Mouse (Mus musculus) T-helper 17 cell (primary cell): ENCODE data around the gene Tmem147.

Experiments
- in situ Hi-C, 2 experiments: fragments of 300-600 bp; cut with MboI, MseI; formaldehyde crosslinking; loops; 1 replicate in 1 of 2; 2 replicates in 1 of 2; pipeline ENCODE4 v1.15.1; 2025; ENCODE audit warnings: high pct_unique_total_duplicates in 2 of 2

The Tmem147 gene

DNA sequence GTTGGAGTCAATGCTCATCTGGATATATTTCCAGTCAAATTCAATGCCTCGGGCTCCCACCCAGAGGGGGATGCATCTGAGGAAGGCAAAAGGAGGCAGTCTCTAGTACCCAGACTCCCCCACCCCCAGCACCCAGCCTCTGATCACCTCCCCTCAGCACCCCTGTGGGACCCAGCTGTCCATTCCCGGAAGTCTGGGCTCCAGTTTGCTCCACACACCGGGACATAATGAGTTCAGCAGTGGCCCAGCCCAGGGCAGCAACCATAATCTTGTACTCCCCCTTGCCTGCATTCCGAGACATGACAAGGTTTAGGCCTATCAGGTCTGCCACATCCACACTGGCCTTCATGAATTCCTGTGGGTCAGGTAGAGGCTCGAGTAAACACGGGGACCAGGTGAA, 1.1 kb downstream of the Tmem147 start:
- in situ Hi-C loops, result no loop called here

DNA sequence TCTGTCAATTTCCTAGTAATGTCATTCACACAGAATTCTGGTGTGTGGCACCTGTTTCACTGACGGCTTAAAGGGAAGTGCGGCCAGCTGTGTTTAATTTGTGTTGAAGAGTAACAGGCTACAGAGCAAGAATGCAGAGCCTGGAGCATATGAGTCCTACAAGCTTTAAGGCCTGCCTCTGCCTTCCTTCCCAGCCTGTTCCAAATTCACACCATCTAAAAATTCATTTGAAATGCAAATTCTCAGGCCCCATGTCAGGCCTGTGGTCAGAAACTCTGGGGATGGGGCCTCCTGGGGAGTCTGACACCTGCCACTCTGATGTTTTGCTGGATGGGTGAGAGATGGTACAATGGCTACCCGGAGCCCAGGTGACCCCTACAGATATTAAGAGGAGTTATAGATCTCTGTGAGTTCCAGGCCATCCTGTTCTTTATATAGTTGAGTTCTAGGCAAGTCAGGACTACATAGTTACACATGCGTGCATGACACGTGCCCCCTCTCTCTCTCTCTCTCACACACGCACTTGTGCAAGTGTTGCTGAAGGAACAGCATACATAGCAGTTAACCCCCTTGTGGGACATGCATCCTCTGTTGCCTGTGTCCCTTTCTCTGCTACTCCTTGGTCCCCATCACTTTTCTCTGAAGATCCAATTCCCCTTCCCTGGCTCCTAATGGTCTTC, 5.9 kb downstream of the Tmem147 start:
- in situ Hi-C loops, result loop anchor here in 1 of 2 experiments (25.0 kb wide), 1 partner anchor 1111 kb away; no protein-coding TSS in a partner anchor

DNA sequence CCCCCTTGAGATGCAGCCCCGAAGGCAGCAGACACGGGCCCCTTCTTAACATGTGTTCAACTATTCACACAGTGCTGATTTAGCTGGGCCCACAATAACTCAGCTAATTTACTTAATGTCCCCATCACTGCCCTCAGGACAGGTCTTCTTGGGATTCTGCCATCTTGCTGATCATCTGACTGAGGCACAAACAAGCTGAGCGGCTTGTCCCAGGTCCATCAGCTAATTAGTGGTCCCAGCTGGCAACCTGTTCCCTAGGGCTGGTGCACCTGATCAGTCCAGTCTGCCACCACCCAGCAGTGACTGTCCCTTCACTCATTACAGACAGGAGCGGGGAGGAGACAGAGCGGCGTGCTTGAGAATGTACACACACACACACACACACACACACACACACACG, 8.1 kb downstream of the Tmem147 start:
- in situ Hi-C loops, result loop anchor here in 1 of 2 experiments (25.0 kb wide), 1 partner anchor 1109 kb away; no protein-coding TSS in a partner anchor

DNA sequence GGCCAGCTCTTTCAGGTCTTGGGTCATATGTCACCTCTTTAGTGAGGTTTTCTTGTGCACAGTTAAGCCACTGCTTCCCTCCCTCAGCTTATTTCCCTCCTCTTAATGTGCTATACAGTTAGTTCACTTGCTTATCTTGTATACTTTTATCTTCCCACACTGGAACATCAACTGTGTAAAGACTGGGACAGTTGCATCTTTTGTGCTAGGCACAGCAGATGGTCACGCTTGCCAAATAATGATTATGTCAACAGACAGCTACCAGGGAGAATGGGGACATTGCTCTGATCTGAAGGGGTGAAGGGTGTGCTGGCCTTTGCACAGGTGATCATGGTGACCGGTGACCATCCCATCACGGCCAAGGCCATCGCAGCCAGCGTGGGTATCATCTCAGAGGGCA, 9.7 kb downstream of the Tmem147 start:
- in situ Hi-C loops, result loop anchor here in 1 of 2 experiments (25.0 kb wide), 1 partner anchor 1107 kb away; no protein-coding TSS in a partner anchor

DNA sequence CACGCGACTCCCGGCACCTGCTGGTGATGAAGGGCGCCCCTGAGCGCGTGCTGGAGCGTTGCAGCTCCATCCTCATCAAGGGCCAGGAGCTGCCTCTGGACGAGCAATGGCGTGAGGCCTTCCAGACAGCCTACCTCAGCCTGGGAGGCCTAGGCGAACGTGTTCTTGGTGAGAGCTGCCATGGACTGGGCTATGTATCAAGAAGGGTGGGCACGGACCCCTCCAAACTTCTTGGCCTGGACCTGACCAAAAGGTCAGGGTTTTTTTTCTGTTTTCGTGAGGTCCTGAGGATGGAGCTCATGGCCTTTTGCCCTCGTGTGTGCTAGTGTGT, 11.7 kb downstream of the Tmem147 start:
- in situ Hi-C loops, result loop anchor here in 1 of 2 experiments (25.0 kb wide), 1 partner anchor 1105 kb away; no protein-coding TSS in a partner anchor

DNA sequence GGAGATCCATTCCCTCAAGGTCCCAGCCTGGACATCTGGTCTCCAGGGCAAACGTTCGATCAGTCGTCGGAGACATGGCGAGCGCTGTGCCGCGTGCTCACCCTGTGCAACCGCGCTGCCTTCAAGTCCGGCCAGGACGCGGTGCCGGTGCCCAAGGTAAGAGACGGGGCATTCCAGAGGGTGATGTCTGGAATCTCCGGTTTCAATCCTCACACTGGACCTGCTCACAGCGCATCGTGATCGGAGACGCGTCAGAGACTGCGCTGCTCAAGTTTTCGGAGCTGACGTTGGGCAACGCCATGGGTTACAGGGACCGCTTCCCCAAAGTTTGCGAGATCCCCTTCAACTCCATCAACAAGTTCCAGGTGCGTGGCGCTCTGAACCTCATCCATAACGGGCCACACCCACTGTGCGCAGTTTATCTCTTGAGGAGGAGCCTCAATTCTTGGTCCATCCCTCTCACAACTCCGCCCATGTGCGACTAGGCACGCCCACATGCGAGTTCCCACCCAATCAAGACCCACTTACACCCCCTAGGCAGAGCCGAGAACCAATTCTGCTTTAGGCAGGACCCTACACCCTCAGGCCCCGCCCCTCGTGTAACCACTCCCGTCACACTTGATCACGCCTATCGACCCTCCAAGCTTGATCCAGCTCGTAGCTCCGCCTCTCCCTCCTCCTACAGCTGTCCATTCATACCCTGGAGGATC, 12.2 kb downstream of the Tmem147 start:
- in situ Hi-C loops, result loop anchor here in 1 of 2 experiments (25.0 kb wide), 1 partner anchor 1105 kb away; no protein-coding TSS in a partner anchor

DNA sequence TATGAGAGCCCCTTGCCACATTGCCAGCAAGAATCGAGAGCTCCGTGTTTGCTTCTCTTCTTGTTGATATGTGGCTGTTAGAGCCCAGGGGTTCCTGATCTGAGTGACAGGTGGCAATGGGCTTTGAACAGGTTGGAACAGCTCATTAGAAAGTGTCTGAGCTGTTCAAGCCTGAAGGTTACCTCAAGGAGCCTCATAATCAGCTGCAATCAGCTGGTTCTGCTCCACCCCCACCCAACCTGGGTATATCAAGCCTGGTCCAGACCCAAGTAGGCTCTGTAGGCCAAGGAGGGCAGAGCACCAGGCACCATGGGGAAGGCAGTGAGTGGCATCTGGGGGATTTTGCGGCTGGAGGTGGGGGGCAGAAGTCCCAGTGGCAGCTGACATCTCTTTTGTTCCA, 17.4 kb downstream of the Tmem147 start, which contains the start of gene Atp4a:
Gene Atp4a, plus strand, starts transcription at position 268 of the 400 bp plus-strand sequence.
- in situ Hi-C loops, result loop anchor here in 1 of 2 experiments (25.0 kb wide), 1 partner anchor 1100 kb away; no protein-coding TSS in a partner anchor

DNA sequence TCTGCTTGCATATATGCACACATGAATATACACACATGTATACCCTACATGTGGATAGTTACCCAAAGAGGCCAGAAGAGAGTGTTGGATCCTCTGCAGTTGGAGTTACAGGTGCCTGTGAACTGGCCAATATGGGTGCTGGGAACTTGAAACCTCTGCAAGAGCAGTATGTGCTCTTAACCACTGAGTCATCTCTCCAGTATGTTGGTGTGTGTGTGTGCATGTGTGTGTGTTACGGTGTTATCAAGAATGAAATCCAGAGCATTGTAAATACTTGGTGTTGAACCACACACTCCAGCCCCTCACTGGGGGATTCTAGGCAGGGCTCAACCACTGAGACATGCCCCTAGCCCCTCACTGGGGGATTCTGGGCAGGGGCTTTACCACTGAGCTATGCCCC, 21.9 kb downstream of the Tmem147 start:
- in situ Hi-C loops, result loop anchor here in 1 of 2 experiments (25.0 kb wide), 1 partner anchor 1095 kb away; no protein-coding TSS in a partner anchor

DNA sequence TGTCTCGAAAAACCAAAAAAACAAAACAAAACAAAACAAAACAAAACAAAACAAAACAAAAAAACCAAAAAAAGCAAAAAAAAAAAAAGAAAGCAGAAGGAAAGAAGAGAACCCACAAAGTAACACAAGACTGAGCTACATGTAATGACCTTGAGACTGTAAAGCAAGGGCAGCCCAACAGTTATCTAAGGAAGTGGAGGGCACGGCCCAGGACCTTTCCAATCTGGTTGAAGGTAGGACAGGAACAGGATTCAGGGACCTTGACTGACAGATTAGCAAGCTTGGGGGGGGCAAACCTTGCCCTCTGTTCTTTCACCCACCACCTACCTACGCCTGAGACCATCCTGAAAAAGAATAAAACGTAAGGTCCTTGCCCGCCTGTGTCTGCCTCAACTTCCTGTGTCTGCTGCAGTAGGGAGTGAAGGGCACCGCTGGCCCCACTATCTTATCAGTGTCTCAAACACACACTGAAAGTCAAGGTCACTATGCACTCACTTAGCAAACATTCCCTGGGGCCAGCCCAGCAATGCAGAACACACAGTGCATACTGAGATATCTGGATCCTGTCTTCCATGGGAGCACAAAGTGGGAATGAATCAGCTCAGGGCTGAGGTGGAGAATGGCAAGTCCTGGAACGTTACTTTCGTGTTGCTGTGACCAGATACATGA, 23.0 kb downstream of the Tmem147 start:
- in situ Hi-C loops, result loop anchor here in 1 of 2 experiments (25.0 kb wide), 1 partner anchor 1094 kb away; no protein-coding TSS in a partner anchor

DNA sequence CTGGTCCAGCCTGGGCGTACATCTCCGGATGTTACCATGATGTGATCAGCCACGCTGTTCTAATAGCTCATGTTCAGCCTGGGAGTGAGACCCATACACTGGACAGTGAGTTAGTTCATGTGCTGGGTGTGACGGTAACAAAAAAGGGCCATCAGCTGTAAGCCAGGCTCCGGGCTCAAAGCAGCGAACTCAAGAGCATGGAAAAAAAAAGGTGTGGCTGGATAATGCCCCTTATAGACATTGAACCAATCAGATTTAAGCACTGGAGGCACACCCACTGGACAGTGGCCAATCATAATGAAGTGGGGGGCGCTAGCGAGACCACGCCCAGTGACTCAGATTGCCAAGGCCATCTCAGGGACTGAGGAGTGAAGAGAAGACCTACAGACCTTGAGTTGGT, 30.8 kb downstream of the Tmem147 start, which contains the start of gene 2200002J24Rik:
Gene 2200002J24Rik, plus strand, starts transcription at position 338 of the 400 bp plus-strand sequence.
- in situ Hi-C loops, result no loop called here

DNA sequence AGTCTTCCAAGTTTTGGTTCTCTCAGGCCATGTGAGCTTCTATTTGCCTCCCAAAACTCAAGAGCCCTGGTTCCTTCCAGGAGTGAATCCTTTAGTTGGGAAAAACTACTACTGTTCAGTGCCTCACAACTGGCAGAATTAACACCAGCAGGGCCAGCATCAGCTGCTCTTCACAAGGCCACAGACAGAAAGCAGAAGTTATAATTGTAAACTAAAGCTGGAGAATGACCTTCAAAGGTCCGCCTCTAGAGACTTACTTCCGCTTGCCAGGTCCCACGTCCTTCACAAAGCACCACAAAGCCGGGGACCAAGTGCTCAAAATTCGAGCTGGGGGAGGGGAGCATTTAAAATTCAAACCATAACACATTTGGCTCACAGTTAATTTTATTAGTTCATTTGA, 31.2 kb downstream of the Tmem147 start:
- in situ Hi-C loops, result no loop called here

DNA sequence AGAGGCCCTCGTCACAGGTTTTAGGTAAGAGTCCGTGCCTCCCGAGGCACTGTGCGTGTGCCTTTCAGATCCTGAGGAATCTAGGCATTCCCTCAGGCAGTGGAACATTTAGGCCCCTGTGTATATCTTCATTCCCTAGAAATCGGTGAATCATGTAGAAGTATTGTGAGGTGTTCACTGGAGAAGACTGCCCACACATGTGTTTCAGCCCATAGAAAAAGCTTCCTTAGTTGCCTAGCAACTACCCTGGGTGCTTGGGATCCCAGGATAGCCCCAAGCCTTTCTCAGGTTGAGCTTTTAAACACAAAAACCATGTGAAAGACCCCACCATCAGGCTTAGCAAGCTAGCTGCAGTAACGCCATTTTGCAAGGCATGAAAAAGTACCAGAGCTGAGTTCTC, 41.0 kb downstream of the Tmem147 start:
- in situ Hi-C loops, result loop anchor here (10.0 kb wide), 2 partner anchors 166 to 1074 kb away; partner anchors contain the start of gene Ffar3 (in 1 of the 2)

DNA sequence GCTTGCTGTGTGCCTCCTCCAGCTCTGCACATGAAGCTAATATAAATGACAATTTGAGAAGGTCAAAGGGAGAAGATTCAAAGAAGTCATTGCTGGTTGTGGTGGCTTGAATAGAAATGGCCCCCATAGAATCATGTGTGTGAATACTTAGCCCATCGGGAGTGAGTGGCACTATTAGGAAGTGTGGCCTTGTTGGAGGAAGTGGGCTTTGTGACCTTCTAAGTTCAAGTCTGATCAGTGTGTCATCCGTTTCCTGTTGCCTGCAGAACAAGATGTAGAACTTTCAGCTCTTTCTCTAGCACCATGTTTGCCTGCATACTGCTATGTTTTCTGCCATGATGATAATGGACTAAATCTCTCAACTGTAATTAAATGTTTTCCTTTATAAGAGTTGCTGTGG, 45.9 kb downstream of the Tmem147 start:
- in situ Hi-C loops, result loop anchor here (10.0 kb wide), 2 partner anchors 171 to 1069 kb away; partner anchors contain the start of gene Ffar3 (in 1 of the 2)

DNA sequence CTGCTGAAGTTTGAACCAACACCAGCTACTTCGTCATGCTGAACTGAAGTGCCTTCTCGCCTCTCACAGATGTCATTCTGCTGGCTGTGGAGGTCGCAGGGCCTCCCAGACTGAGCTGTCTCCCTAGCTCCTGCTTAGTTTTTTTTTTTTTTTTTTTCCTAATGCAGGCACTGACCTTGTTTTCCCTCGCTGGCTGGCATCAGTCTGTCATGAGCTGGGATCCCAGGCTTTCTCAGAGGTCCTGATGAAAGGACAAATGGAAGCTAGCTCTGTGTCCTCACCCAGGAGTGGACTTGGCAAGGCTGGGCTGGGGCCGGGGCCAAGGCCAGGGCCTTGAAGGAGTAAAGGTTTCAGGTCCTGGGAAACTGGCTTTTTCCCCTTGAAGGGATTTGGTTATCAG, 47.4 kb downstream of the Tmem147 start:
- in situ Hi-C loops, result loop anchor here (10.0 kb wide), 2 partner anchors 173 to 1067 kb away; partner anchors contain the start of gene Ffar3 (in 1 of the 2)

DNA sequence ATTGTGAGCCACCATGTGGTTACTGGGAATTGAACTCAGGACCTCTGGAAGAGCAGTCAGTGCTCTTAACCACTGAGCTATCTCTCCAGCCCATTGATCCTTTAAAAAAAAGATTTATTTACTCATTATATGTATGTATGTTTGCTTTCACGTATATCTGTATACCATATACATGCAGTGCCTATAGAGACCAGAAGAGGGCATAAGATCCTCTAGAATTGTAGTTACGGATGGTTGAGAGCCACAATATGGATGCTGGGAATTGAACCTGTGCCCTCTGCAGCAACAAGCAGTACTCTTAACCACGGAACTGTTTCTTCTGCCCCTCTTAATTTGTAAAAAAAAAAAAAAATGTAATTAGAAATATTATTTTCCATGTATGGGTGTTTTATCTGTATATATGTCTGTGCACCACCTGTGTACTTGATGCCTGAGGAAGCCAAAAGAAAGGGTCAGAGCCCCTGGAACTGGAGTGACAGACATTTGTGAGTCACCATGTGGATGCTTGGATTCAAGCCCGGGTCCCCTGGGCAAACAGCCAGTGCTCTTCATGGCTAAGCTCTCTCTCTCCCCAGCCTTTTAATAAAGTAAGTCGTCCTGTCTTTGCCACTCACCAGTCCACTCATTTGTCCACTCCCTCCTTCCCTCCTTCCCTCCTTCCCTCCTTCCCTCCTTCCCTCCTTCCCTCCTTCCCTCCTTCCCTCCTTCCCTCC, 50.9 kb downstream of the Tmem147 start:
- in situ Hi-C loops, result no loop called here
